In the genomic region with DNA sequence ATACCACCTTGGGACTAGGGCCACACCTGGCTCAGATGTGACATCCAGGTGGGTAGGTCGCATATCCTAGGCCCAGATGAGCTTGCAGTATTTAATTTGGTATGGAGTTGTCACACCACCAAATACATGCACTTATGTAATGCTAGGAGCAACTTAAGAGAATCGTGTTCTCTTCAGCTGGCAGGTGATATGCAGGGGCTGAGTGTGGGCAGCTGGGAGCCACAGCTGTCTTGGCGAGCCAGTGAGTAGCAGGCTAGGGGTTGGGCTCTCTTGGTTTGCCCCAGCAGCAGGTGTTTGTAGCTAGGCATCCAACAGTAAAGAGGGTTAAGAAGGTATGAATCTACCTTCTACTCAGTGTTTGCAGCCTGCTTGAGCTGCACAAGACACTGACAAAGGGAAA, we compare ENCODE assay signal across 13 mouse cellular contexts. TPM values are rescaled to one million over a fixed set of nuclear protein-coding genes. Genes with fewer than 3 reads are reported as not detected.
DNase-seq lines count a peak whose midpoint lies in the region; ATAC-seq and TF ChIP-seq lines count a peak whose summit lies in the region.
"Had no signal": no experiment of that assay in that cellular context is flagged by ENCODE, and none has a peak within 500 bp of the region (broad histone marks: within the 10 kb centered on the region; RNA-seq: fewer than 3 reads in every experiment).

No protein-coding gene starts in this region.

- H3K9ac ChIP-seq in heart, embryonic 16.5 days (ENCODE audit: low read length): peak overlapping the region; percentile 55
- H3K9ac ChIP-seq: limb, embryonic 12.5 days had no signal

- no peak for TF ChIP-seq CTCF in layer of hippocampus, adult 2 months (conservative IDR thresholded peaks at IDR 0.05)

- H3K9me3 ChIP-seq in heart, embryonic 16.5 days (replicated peaks; ENCODE audit: control insufficient read depth, low read length): no peaks in the 10 kb centered on the region
- H3K9me3 ChIP-seq: limb, embryonic 12.5 days; midbrain, embryonic 10.5 days had no signal

- peak overlapping the region; percentile 84 for H3K27ac ChIP-seq in layer of hippocampus, adult 2 months
- peak overlapping the region; percentile 94 for H3K27ac ChIP-seq in heart, embryonic 16.5 days (ENCODE audit: low read length)
- H3K27ac ChIP-seq: midbrain, embryonic 10.5 days had no signal

- H3K4me2 ChIP-seq in heart, embryonic 16.5 days (ENCODE audit: low read depth, low read length): no peak overlapping the region
- H3K4me2 ChIP-seq in myocyte (ENCODE audit: low read depth): no peak overlapping the region
- H3K4me2 ChIP-seq: limb, embryonic 12.5 days had no signal

- no peak overlapping the region for H3ac ChIP-seq in myocyte (ENCODE audit: control insufficient read depth, insufficient read length)

- no peak for TF ChIP-seq POLR2A in myocyte (IDR thresholded peaks at IDR 0.05; ENCODE audit: insufficient read length, low read depth)

- peaks cover 32% of the 10 kb centered on the region for H3K79me2 ChIP-seq in myocyte (ENCODE audit: control insufficient read depth, insufficient read depth)

- peaks cover 22% of the 10 kb centered on the region for H3K36me3 ChIP-seq in heart, embryonic 16.5 days (ENCODE audit: control insufficient read depth, insufficient read depth)
- no peaks in the 10 kb centered on the region for H3K36me3 ChIP-seq in myocyte (ENCODE audit: control insufficient read depth, insufficient read depth)
- H3K36me3 ChIP-seq: limb, embryonic 12.5 days; midbrain, embryonic 10.5 days had no signal

- no peaks in the 10 kb centered on the region for H3K27me3 ChIP-seq in heart, embryonic 16.5 days (ENCODE audit: control insufficient read depth, insufficient read depth, low read length)
- H3K27me3 ChIP-seq in myocyte (ENCODE audit: control insufficient read depth, insufficient read depth, insufficient read length): no peaks in the 10 kb centered on the region
- H3K27me3 ChIP-seq: limb, embryonic 12.5 days had no signal

- no peak overlapping the region for H3K4me3 ChIP-seq in layer of hippocampus, adult 2 months
- H3K4me3 ChIP-seq in heart, embryonic 16.5 days (ENCODE audit: low read length): no peak overlapping the region
- no peak overlapping the region for H3K4me3 ChIP-seq in myocyte
- H3K4me3 ChIP-seq: limb, embryonic 12.5 days; midbrain, embryonic 10.5 days had no signal

- peaks cover 95% of the 10 kb centered on the region for H3K4me1 ChIP-seq in heart, embryonic 16.5 days (ENCODE audit: control insufficient read depth, insufficient read depth, low read length)

- DNase-seq in heart, adult 11 months: peak; percentile 88
- no peak for DNase-seq in heart, postnatal 25 days (ENCODE audit: low spot score)
- no peak for DNase-seq in layer of hippocampus, adult 2 months (ENCODE audit: low spot score in 2 of 2)
- DNase-seq in layer of hippocampus, adult 9-11 months: no peak
- no peak for DNase-seq in adrenal gland, postnatal 10 days
- no peak for DNase-seq in embryo, embryonic 10.5 days (ENCODE audit: low spot score)
- DNase-seq: adrenal gland, adult 8-10 months; cerebellum, adult 9-11 months; lung, adult 18-20 months had no signal

- intact Hi-C loops in heart, postnatal 25 days (cut with DNase I): no loop called here

- 41% methylated on average over 3 of the region's 3 CpGs for WGBS in heart, embryonic 16.5 days

- ATAC-seq in heart, embryonic 16.5 days (replicated peaks; ENCODE audit: extremely low read depth, insufficient read depth, low FRiP score): no peak

TF ChIP-seq in myocyte, 11 proteins besides CTCF, POLR2A, EP300 and RAD21:
- no peak for TF ChIP-seq POLR2AphosphoS2 (IDR thresholded peaks at IDR 0.05; ENCODE audit: insufficient read length, low read depth)
- no peak for TF ChIP-seq TCF12 (IDR thresholded peaks at IDR 0.05; ENCODE audit: insufficient read depth, poor library complexity, severe bottlenecking)
- no peak for TF ChIP-seq USF1 (IDR thresholded peaks at IDR 0.05; ENCODE audit: low read depth)
- TF ChIP-seq TCF3 (IDR thresholded peaks at IDR 0.05; ENCODE audit: insufficient read length, low read depth): peak; percentile 7
- no peak for TF ChIP-seq REST (IDR thresholded peaks at IDR 0.05; ENCODE audit: insufficient read depth, insufficient read length)
- peak in 2 of 3 experiments; percentile 79 for TF ChIP-seq MYOD1 (IDR thresholded peaks at IDR 0.05; ENCODE audit: control insufficient read depth in 1 of 3, insufficient read length in 2 of 3, low read depth in 2 of 3)
- peak in 2 of 3 experiments; percentile 63 to 73 for TF ChIP-seq MYOG (IDR thresholded peaks at IDR 0.05; ENCODE audit: control insufficient read depth in 1 of 3, insufficient read depth in 1 of 3, insufficient read length in 2 of 3, low read depth in 2 of 3)
- no peak for TF ChIP-seq SRF (IDR thresholded peaks at IDR 0.05; ENCODE audit: control insufficient read depth, insufficient read length, low read depth)

RNA-seq across cellular contexts. Expression of a gene that starts 49.4 kb away (rescaled TPM):
- 100 to 1,000 TPM in 1 of 2 experiments, 10 to 100 TPM in 1; 93.4 to 103 TPM for total RNA-seq in heart, postnatal 25 days (2021)
- total RNA-seq in layer of hippocampus, adult 2 months (2021): 100 to 1,000 TPM; 667 to 694 TPM
- 128 and 145 TPM in 2 replicates for polyA plus RNA-seq in heart, embryonic 16.5 days (2015; fragmentation: Nextera tagmentation; extraction: Ambion mirVana)
- polyA plus RNA-seq in myocyte (2012; fragmentation: generic; extraction: Trizol): 34.8 TPM
- total RNA-seq in adrenal gland, postnatal 10 days (2021): 10 to 100 TPM; 17.4 to 22.7 TPM

Comparison
In these comparisons a context has a peak if more than half of its experiments do, and no peak if none do; other contexts are left out.
1. RNA of a gene that starts 49.4 kb away (total RNA-seq): 667 to 694 TPM in layer of hippocampus, adult 2 months; 93.4 to 103 TPM in heart, postnatal 25 days and 17.4 to 22.7 TPM in adrenal gland, postnatal 10 days; every median in the first group is over 4 times any median in the second.